Mouse (Mus musculus) granulocyte monocyte progenitor cell, adult 5-6 weeks (primary cell): ENCODE measurements around the gene Creb3l4. TPM values are rescaled to one million over a fixed set of nuclear protein-coding genes. Genes with fewer than 3 reads are reported as not detected.

Experiments used
- ATAC-seq: replicated peaks from 2 replicates; pipeline ENCODE4 v1.8.0; 2016; ENCODE audit warnings: mild to moderate bottlenecking, moderate TSS enrichment, inconsistent platforms; ENCODE audit not compliant: poor library complexity, severe bottlenecking
- total RNA-seq, 2 experiments: library from RNA; stranded (forward) in 1 of 2; stranded (reverse) in 1 of 2; fragments of 200-712, 200-1000 nt in 1 of 2; fragments of >200 nt in 1 of 2; fragmentation: Nextera tagmentation in 1 of 2; gene quantifications; 2 replicates each; pipeline ENCODE4 v1.2.3; 2014 to 2017

Creb3l4 gene
- total RNA-seq, 2 experiments from 2014 or later, result not detected

GRCm38 (mm10) chr3:90245406-90245805 is 2.1 kb upstream of the Creb3l4 start:
- no peak for ATAC-seq

GRCm38 (mm10) chr3:90241669-90242358 is 1.5 kb downstream of the Creb3l4 start:
- ATAC-seq, result peak; percentile 76

GRCm38 (mm10) chr3:90241251-90241650 is 2.1 kb downstream of the Creb3l4 start:
- peak; percentile 4; the same call in 1 of the 2 replicates for ATAC-seq

- ATAC-seq, result peak; percentile 93
Measured at GRCm38 (mm10) chr3:90231507-90232333, 11.6 kb downstream of the Creb3l4 start, which contains the start of gene Jtb. TSS of gene Jtb (plus strand) at chr3:90231597.

GRCm38 (mm10) chr3:90231075-90231474 is 12.2 kb downstream of the Creb3l4 start:
- peak; percentile 70 for ATAC-seq

GRCm38 (mm10) chr3:90224331-90224730 is 19.0 kb downstream of the Creb3l4 start:
- no peak for ATAC-seq

GRCm38 (mm10) chr3:90222941-90223340 is 20.4 kb downstream of the Creb3l4 start:
- no peak for ATAC-seq

GRCm38 (mm10) chr3:90222455-90222854 is 20.9 kb downstream of the Creb3l4 start:
- no peak for ATAC-seq

- ATAC-seq, result no peak
Measured at GRCm38 (mm10) chr3:90221123-90221522, 22.2 kb downstream of the Creb3l4 start.

- ATAC-seq, result peak; percentile 64
Measured at GRCm38 (mm10) chr3:90220531-90220951, 22.8 kb downstream of the Creb3l4 start.

GRCm38 (mm10) chr3:90220088-90220487 is 23.2 kb downstream of the Creb3l4 start:
- ATAC-seq, result peak; percentile 69

GRCm38 (mm10) chr3:90215825-90216380 is 27.4 kb downstream of the Creb3l4 start:
- no peak for ATAC-seq

GRCm38 (mm10) chr3:90213956-90214684 is 29.2 kb downstream of the Creb3l4 start:
- ATAC-seq, result no peak

- peak; percentile 91 for ATAC-seq
Measured at GRCm38 (mm10) chr3:90213377-90213866, 29.9 kb downstream of the Creb3l4 start, which contains the start of the genes Rps27 and Rab13. TSS of gene Rps27 (minus strand) at chr3:90213651. TSS of gene Rab13 (plus strand) at chr3:90213695.

GRCm38 (mm10) chr3:90212723-90213122 is 30.6 kb downstream of the Creb3l4 start:
- no peak for ATAC-seq

GRCm38 (mm10) chr3:90211475-90212398 is 31.6 kb downstream of the Creb3l4 start:
- ATAC-seq, result no peak

- no peak for ATAC-seq
Measured at GRCm38 (mm10) chr3:90209908-90210566, 33.3 kb downstream of the Creb3l4 start.

- no peak for ATAC-seq
Measured at GRCm38 (mm10) chr3:90208662-90209061, 34.6 kb downstream of the Creb3l4 start.
